Mouse (Mus musculus) forebrain, postnatal 0 days (tissue): ENCODE results near the gene Sdc3. TPM values are rescaled to one million over a fixed set of nuclear protein-coding genes. Genes with fewer than 3 reads are reported as not detected.

Experiments used
- ATAC-seq: fragments of 200-750 bp; cut with Nextera tagmentation; 2 replicates; pipeline ENCODE4 v1.8.0; 2017; ENCODE audit warnings: mild to moderate bottlenecking, moderate library complexity
- DNase-seq: peaks from one replicate; pipeline ENCODE4 v3.0.0-alpha.2; 2015
- H3K27ac ChIP-seq: fragments of 300-500 bp; sonication (generic); 2 replicates; pipeline ENCODE4 v1.5.1; 2014; ENCODE audit warnings: low read depth, mild to moderate bottlenecking, antibody characterized with exemption, low read length, moderate library complexity, mixed read lengths
- H3K27me3 ChIP-seq: fragments of 300-500 bp; sonication (generic); 2 replicates; pipeline ENCODE4 v1.6.1; 2014; ENCODE audit warnings: mild to moderate bottlenecking, low read length, mixed read lengths; ENCODE audit not compliant: insufficient read depth
- H3K36me3 ChIP-seq: fragments of 300-500 bp; sonication (generic); 2 replicates; pipeline ENCODE4 v1.6.1; 2014; ENCODE audit warnings: mild to moderate bottlenecking, moderate library complexity; ENCODE audit not compliant: insufficient read depth
- H3K4me1 ChIP-seq: fragments of 300-500 bp; sonication (generic); 2 replicates; pipeline ENCODE4 v1.6.1; 2014; ENCODE audit warnings: antibody characterized with exemption; ENCODE audit not compliant: insufficient read depth
- H3K4me2 ChIP-seq: fragments of 300-500 bp; sonication (generic); 2 replicates; pipeline ENCODE4 v1.6.1; 2014; ENCODE audit warnings: low read depth, mild to moderate bottlenecking, moderate library complexity
- H3K4me3 ChIP-seq: fragments of 300-500 bp; sonication (generic); 2 replicates; pipeline ENCODE4 v1.5.1; 2014; ENCODE audit warnings: low read depth, low read length, mixed read lengths
- H3K9ac ChIP-seq: fragments of 300-500 bp; sonication (generic); 2 replicates; pipeline ENCODE4 v1.6.1; 2014; ENCODE audit warnings: mild to moderate bottlenecking
- H3K9me3 ChIP-seq: fragments of 300-500 bp; sonication (generic); 2 replicates; pipeline ENCODE4 v1.6.1; 2016; ENCODE audit warnings: low read length
- CTCF ChIP-seq: sonication (generic); IDR thresholded peaks from 2 replicates; pipeline ENCODE4 v1.5.1; 2016; ENCODE audit warnings: antibody characterized with exemption, control low read depth, low read depth
- WGBS: fragments of 180-500 bp; shearing (Covaris S2); extraction: QIAGEN DNeasy Blood & Tissue Kit; methylation state at CpG from one replicate; pipeline ENCODE4 v1.1.7; 2014; 5-methylcytosine and 5-hydroxymethylcytosine counted together
- polyA plus RNA-seq: library from polyadenylated mRNA; unstranded; fragments of >200 nt; fragmentation: Nextera tagmentation; extraction: Ambion mirVana; gene quantifications from 2 replicates; pipeline ENCODE4 v1.2.1, GENCODE M21; 2015
- total RNA-seq: library from RNA; depleted of rRNA; stranded (reverse); fragments of >200 nt; gene quantifications from 2 replicates; pipeline ENCODE4 v1.2.3, GENCODE M21; 2014

Sdc3 gene
- total and polyA plus RNA-seq, 2 experiments from 2014 or later = 204 to 421 TPM

DNA sequence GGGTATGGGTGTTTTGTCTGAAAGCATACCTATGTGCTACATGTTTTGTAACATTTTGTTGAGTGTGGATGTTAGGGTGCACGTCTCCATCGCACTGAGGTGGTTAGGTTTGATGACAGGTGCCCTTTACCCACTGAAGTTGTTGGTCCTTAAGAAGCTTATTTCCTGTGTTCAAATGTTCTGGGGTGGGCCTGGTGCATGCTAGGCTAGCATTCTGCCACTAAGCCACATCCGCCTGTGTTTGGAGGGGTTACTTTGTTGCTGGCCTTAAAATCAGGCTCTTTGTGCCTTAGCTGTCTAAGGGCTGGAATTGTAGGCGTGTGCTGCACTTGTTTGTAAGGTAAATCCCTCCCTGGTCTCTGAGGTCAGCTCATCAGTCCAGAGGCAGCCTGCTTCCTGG lies 17.5 kb upstream of the Sdc3 start:
- Histone ChIP-seq H3K9me3 (no peaks in the 10 kb centered on the region), H3K4me1 (no peaks in the 10 kb centered on the region), H3K9ac (no peak overlapping the region), H3K4me3 (no peak overlapping the region), H3K4me2 (no peak overlapping the region), H3K27ac (no peak overlapping the region), H3K27me3 (no peaks in the 10 kb centered on the region), H3K36me3 (peaks cover 60% of the 10 kb centered on the region)
- no peak for TF ChIP-seq CTCF
- no peak for DNase-seq
- no peak for ATAC-seq
- 92% methylated on average over 4 of the region's 4 CpGs for WGBS

DNA sequence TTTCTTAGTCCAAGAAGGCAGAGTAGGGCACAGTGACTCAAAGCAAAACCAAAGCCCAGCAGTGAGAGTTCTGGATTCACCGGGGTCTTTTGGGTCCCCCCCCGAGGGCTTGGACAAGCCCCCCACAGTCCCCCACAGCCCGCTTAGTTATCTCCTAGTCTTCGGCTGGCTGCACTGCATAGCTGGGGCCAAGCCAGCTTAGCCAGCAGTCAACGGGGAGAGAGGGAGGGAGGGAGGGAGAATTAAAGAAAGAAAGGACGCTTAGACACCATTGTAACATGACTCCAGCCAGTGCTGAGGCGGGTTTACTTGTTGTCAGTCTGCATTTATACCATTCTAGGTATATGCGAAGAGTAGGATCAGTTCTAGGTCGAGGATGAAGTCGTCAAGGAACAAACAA lies 14.7 kb upstream of the Sdc3 start:
- no peak for ATAC-seq
- Histone ChIP-seq H3K9ac (no peak overlapping the region), H3K27me3 (no peaks in the 10 kb centered on the region), H3K4me1 (no peaks in the 10 kb centered on the region), H3K9me3 (no peaks in the 10 kb centered on the region), H3K4me2 (no peak overlapping the region), H3K36me3 (peaks cover 57% of the 10 kb centered on the region), H3K27ac (no peak overlapping the region), H3K4me3 (no peak overlapping the region)
- no peak for TF ChIP-seq CTCF
- DNase-seq = no peak
- WGBS = 38% methylated on average over 10 of the region's 10 CpGs

DNA sequence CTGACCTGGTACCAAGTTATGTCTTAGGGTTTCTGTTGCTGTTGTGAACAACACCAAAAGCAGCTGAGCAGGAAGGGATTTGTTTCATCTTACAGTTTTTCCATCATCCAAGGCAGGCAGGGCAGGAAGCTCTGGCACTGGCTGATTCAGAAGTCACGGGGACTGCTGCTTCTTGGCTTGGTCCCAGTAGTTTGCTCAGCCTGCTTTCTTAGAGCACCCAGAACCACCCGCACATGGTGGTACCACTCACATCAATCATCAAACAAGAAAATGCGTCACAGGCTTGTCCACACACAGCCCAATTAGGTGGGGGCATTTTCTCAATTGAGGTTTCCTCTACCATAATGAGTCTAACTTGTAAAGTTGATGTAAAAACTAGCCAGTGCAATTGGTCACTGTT lies 13.3 kb upstream of the Sdc3 start:
- 34% methylated on average over 3 of the region's 3 CpGs for WGBS
- Histone ChIP-seq H3K9ac (no peak overlapping the region), H3K4me1 (no peaks in the 10 kb centered on the region), H3K36me3 (peaks cover 44% of the 10 kb centered on the region), H3K27ac (no peak overlapping the region), H3K9me3 (no peaks in the 10 kb centered on the region), H3K27me3 (no peaks in the 10 kb centered on the region), H3K4me2 (no peak overlapping the region), H3K4me3 (no peak overlapping the region)
- DNase-seq = no peak
- peak; percentile 51; the same call in 1 of the 2 replicates for ATAC-seq
- no peak for TF ChIP-seq CTCF

DNA sequence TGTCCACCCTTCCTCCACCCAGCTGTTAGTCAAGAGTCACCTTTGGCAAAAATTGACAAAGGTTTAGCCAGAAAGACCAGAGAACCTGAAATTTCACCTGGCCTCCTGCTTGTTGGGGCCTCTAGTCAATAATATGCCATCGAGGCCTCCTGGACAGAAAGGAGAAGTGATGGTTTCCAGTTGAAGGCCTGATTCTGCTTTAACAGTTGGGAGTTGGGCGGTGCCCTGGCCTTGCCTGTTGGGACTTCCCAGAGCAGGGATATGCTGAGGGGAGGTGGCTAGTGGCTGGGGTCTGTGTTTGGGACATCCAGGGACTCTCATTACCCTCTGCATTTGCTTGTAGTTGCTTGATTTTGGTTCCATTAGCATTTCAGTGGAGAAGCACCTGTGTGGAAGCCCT lies 9.8 kb upstream of the Sdc3 start:
- Histone ChIP-seq H3K4me3 (no peak overlapping the region), H3K36me3 (peaks cover 25% of the 10 kb centered on the region), H3K9ac (no peak overlapping the region), H3K4me2 (no peak overlapping the region), H3K27ac (no peak overlapping the region), H3K4me1 (no peaks in the 10 kb centered on the region), H3K27me3 (no peaks in the 10 kb centered on the region), H3K9me3 (no peaks in the 10 kb centered on the region)
- DNase-seq (no peak), ATAC-seq (no peak)
- TF ChIP-seq CTCF = no peak
- WGBS = 86% methylated on average over 2 of the region's 2 CpGs

DNA sequence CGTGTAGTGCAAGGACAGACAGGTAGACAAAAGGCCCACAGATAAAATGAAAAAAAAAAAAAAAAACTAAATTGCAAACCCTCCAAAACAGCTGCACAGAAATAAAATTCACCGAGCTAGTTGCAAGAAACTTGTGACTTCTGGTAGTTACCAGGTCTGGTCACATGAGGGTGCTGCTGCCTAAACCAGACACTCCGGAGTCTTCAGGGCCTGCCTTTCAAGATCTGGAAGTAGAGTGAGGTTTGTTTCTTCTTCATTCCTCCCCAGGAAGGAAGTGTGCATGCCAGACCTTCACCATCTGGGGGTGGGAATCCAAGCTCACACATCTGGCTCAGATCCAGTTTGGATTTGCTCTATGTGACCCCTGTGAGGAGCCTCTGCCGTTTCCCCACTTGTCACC lies 7.6 kb upstream of the Sdc3 start:
- no peaks in the 10 kb centered on the region for H3K9me3 ChIP-seq
- WGBS = 23% methylated on average over 4 of the region's 4 CpGs
- peaks cover 17% of the 10 kb centered on the region for H3K36me3 ChIP-seq
- H3K4me1 ChIP-seq = no peaks in the 10 kb centered on the region
- H3K9ac ChIP-seq = no peak overlapping the region
- DNase-seq = peak; percentile 78
- no peaks in the 10 kb centered on the region for H3K27me3 ChIP-seq
- no peak overlapping the region for H3K4me2 ChIP-seq
- H3K4me3 ChIP-seq = no peak overlapping the region
- H3K27ac ChIP-seq = no peak overlapping the region
- ATAC-seq = peak; percentile 66; the same call in 1 of the 2 replicates
- TF ChIP-seq CTCF = peak; percentile 84

DNA sequence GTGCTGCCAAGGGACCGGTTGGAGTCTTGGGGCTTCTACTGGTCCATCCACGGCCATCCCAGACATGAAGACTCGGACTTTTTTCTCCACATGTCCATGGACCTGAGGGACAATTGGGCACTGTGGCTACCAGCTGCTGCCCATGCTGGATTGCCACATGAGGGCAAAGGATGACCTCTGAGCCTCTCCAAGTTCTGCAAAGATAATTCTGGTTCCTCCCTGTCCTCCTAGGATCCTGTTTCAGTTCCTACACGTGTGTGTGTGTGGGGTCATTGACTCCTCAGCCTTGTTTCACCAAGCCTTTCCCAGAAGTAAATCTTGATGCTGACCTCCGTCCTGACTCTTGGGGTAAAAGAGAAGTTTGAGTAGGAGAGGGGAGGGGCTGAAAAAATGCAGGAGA lies 4.8 kb upstream of the Sdc3 start:
- no peak for TF ChIP-seq CTCF
- Histone ChIP-seq H3K4me1 (no peaks in the 10 kb centered on the region), H3K9me3 (no peaks in the 10 kb centered on the region), H3K4me3 (no peak overlapping the region), H3K27ac (no peak overlapping the region), H3K27me3 (no peaks in the 10 kb centered on the region), H3K9ac (no peak overlapping the region), H3K4me2 (no peak overlapping the region), H3K36me3 (no peaks in the 10 kb centered on the region)
- DNase-seq = no peak
- WGBS = 83% methylated on average over 5 of the region's 5 CpGs
- no peak for ATAC-seq

DNA sequence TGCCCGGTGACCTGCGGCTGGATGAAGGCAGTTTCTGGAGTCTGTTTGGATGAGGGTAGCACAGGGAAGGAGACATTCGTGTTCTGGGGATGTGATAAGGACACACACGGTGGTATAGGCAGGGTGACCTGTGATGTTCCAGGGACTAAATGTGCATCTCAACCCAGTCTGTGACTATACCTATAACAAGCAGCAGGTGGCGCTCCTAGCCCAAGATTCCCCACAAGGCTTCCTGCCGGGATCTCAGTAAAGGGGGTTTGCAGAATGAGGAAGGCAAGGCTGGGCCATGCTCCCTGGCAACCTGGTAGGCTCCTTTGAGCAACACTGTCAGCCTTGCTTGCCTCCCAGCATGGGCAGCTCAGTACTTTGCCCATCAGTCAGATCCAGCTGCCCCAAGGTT lies 2.2 kb upstream of the Sdc3 start:
- 13% methylated on average over 6 of the region's 6 CpGs for WGBS

More for the DNA sequence above, 2.2 kb upstream of the Sdc3 start:
- TF ChIP-seq CTCF = peak; percentile 98
- Histone ChIP-seq H3K27me3 (no peaks in the 10 kb centered on the region), H3K4me2 (no peak overlapping the region), H3K9me3 (no peaks in the 10 kb centered on the region), H3K27ac (no peak overlapping the region), H3K4me3 (no peak overlapping the region), H3K36me3 (no peaks in the 10 kb centered on the region), H3K9ac (no peak overlapping the region), H3K4me1 (peaks cover 9% of the 10 kb centered on the region)
- peak; percentile 54 for ATAC-seq
- peak; percentile 92 for DNase-seq
